Mouse (Mus musculus): Measurements from ENCODE around the gene Rhd. TPM values are rescaled to one million over a fixed set of nuclear protein-coding genes. Genes with fewer than 3 reads are reported as not detected.
A peak's percentile ranks its signal among the peaks of the same experiment; 100 is the strongest.

Gene Rhd
- polyA plus RNA-seq, 2 experiments = 260 to 576 TPM

- no peak overlapping the region; a peak in 1 of 4 replicates for H3K4me3 ChIP-seq (ENCODE audit: insufficient read depth in 1 of 2, low read depth in 2 of 2, low read length in 2 of 2)
- H3K4me2 ChIP-seq (ENCODE audit: low read depth) = peak overlapping the region; percentile 48
- no peak for TF ChIP-seq CTCF (IDR thresholded peaks at IDR 0.05; ENCODE audit: low read depth)
- TF ChIP-seq EP300 (IDR thresholded peaks at IDR 0.05; ENCODE audit: low read depth) = no peak
- peaks cover 36 to 46% of the 10 kb centered on the region in 2 experiments for H3K4me1 ChIP-seq (replicated peaks; ENCODE audit: control insufficient read depth in 2 of 2, insufficient read depth in 2 of 2, low read length in 1 of 2)
- H3K9me3 ChIP-seq (ENCODE audit: control insufficient read depth, low read length) = no peaks in the 10 kb centered on the region
- WGBS (ENCODE audit: insufficient replicate concordance) = 62% methylated on average over 2 of the region's 2 CpGs
- no peak for DNase-seq (ENCODE audit: low read depth in 3 of 3, low spot score in 3 of 3)
- H3K9ac ChIP-seq (replicated peaks) = peak overlapping the region; percentile 28; the same call in 1 of the 2 replicates
- peak overlapping the region; percentile 70 for H3K27ac ChIP-seq
- ATAC-seq (ENCODE audit: insufficient read depth) = no peak
- no peaks in the 10 kb centered on the region for H3K27me3 ChIP-seq (ENCODE audit: control insufficient read depth, insufficient read depth, low read length)
- peaks cover 73% of the 10 kb centered on the region for H3K36me3 ChIP-seq (replicated peaks; ENCODE audit: control insufficient read depth, insufficient read depth, low read depth)
Measured at GRCm38 (mm10) chr4:134871950-134872349, 7.6 kb downstream of the Rhd start.

GRCm38 (mm10) chr4:134876171-134876570 lies 11.8 kb downstream of the Rhd start:
- Histone ChIP-seq H3K36me3 (replicated peaks; ENCODE audit: control insufficient read depth, insufficient read depth, low read depth) (peaks cover 86% of the 10 kb centered on the region), H3K4me3 (ENCODE audit: insufficient read depth in 1 of 2, low read depth in 2 of 2, low read length in 2 of 2) (no peak overlapping the region), H3K9me3 (ENCODE audit: control insufficient read depth, low read length) (no peaks in the 10 kb centered on the region), H3K4me2 (ENCODE audit: low read depth) (no peak overlapping the region), H3K27ac (no peak overlapping the region), H3K4me1 (replicated peaks; ENCODE audit: control insufficient read depth in 2 of 2, insufficient read depth in 2 of 2, low read length in 1 of 2) (peaks cover 7 to 17% of the 10 kb centered on the region in 2 experiments), H3K9ac (replicated peaks) (no peak overlapping the region), H3K27me3 (ENCODE audit: control insufficient read depth, insufficient read depth, low read length) (no peaks in the 10 kb centered on the region)
- DNase-seq (ENCODE audit: low read depth in 3 of 3, low spot score in 3 of 3) = no peak
- TF ChIP-seq CTCF (IDR thresholded peaks at IDR 0.05; ENCODE audit: low read depth) (no peak), EP300 (IDR thresholded peaks at IDR 0.05; ENCODE audit: low read depth) (no peak)
- WGBS (ENCODE audit: insufficient replicate concordance) = 88% methylated on average over 9 of the region's 9 CpGs
- no peak for ATAC-seq (ENCODE audit: insufficient read depth)

GRCm38 (mm10) chr4:134879410-134879981 lies 15.2 kb downstream of the Rhd start:
- Histone ChIP-seq H3K4me1 (replicated peaks; ENCODE audit: control insufficient read depth in 2 of 2, insufficient read depth in 2 of 2, low read length in 1 of 2) (peaks cover 0 to 5% of the 10 kb centered on the region in 2 experiments; a peak in 1 of 4 replicates), H3K9ac (replicated peaks) (no peak overlapping the region), H3K27me3 (ENCODE audit: control insufficient read depth, insufficient read depth, low read length) (no peaks in the 10 kb centered on the region), H3K36me3 (replicated peaks; ENCODE audit: control insufficient read depth, insufficient read depth, low read depth) (peaks cover 94% of the 10 kb centered on the region), H3K4me2 (ENCODE audit: low read depth) (peak overlapping the region; percentile 40), H3K9me3 (ENCODE audit: control insufficient read depth, low read length) (no peaks in the 10 kb centered on the region), H3K4me3 (ENCODE audit: insufficient read depth in 1 of 2, low read depth in 2 of 2, low read length in 2 of 2) (peak overlapping the region; percentile 3 to 32; a peak in 3 of 4 replicates), H3K27ac (no peak overlapping the region)
- TF ChIP-seq EP300 (IDR thresholded peaks at IDR 0.05; ENCODE audit: low read depth) (no peak), CTCF (IDR thresholded peaks at IDR 0.05; ENCODE audit: low read depth) (peak; percentile 85)
- no peak for DNase-seq (ENCODE audit: low read depth in 3 of 3, low spot score in 3 of 3)
- ATAC-seq (ENCODE audit: insufficient read depth) = no peak
- 12% methylated on average over 17 of the region's 17 CpGs for WGBS (ENCODE audit: insufficient replicate concordance)

GRCm38 (mm10) chr4:134880041-134880440 lies 15.7 kb downstream of the Rhd start:
- Histone ChIP-seq H3K4me3 (ENCODE audit: insufficient read depth in 1 of 2, low read depth in 2 of 2, low read length in 2 of 2) (no peak overlapping the region; a peak in 1 of 4 replicates), H3K4me1 (replicated peaks; ENCODE audit: control insufficient read depth in 2 of 2, insufficient read depth in 2 of 2, low read length in 1 of 2) (peaks cover 0 to 5% of the 10 kb centered on the region in 2 experiments; a peak in 1 of 4 replicates), H3K27ac (no peak overlapping the region), H3K9ac (replicated peaks) (no peak overlapping the region), H3K4me2 (ENCODE audit: low read depth) (no peak overlapping the region; the same call in 1 of the 2 replicates), H3K36me3 (replicated peaks; ENCODE audit: control insufficient read depth, insufficient read depth, low read depth) (peaks cover 94% of the 10 kb centered on the region), H3K9me3 (ENCODE audit: control insufficient read depth, low read length) (no peaks in the 10 kb centered on the region), H3K27me3 (ENCODE audit: control insufficient read depth, insufficient read depth, low read length) (no peaks in the 10 kb centered on the region)
- ATAC-seq (ENCODE audit: insufficient read depth) (no peak), DNase-seq (ENCODE audit: low read depth in 3 of 3, low spot score in 3 of 3) (no peak)
- 45% methylated on average over 6 of the region's 6 CpGs for WGBS (ENCODE audit: insufficient replicate concordance)
- TF ChIP-seq CTCF (IDR thresholded peaks at IDR 0.05; ENCODE audit: low read depth) (peak; percentile 80), EP300 (IDR thresholded peaks at IDR 0.05; ENCODE audit: low read depth) (no peak)

- H3K9me3 ChIP-seq (ENCODE audit: control insufficient read depth, low read length) = no peaks in the 10 kb centered on the region
- peak; percentile 43 for ATAC-seq (ENCODE audit: insufficient read depth)
- H3K27me3 ChIP-seq (ENCODE audit: control insufficient read depth, insufficient read depth, low read length) = no peaks in the 10 kb centered on the region
- peaks cover 97% of the 10 kb centered on the region for H3K36me3 ChIP-seq (replicated peaks; ENCODE audit: control insufficient read depth, insufficient read depth, low read depth)
- H3K9ac ChIP-seq (replicated peaks) = no peak overlapping the region
- WGBS (ENCODE audit: insufficient replicate concordance) = 32% methylated on average over 7 of the region's 7 CpGs
- H3K4me1 ChIP-seq (replicated peaks; ENCODE audit: control insufficient read depth in 2 of 2, insufficient read depth in 2 of 2, low read length in 1 of 2) = 0 out of 4 replicates have a peak, but pooled peaks cover 0 to 2% of the 10 kb centered on the region in 2 experiments
- no peak overlapping the region for H3K27ac ChIP-seq
- TF ChIP-seq EP300 (IDR thresholded peaks at IDR 0.05; ENCODE audit: low read depth) (no peak), CTCF (IDR thresholded peaks at IDR 0.05; ENCODE audit: low read depth) (peak; percentile 91)
- no peak overlapping the region for H3K4me3 ChIP-seq (ENCODE audit: insufficient read depth in 1 of 2, low read depth in 2 of 2, low read length in 2 of 2)
- DNase-seq (ENCODE audit: low read depth in 3 of 3, low spot score in 3 of 3) = no peak
- H3K4me2 ChIP-seq (ENCODE audit: low read depth) = no peak overlapping the region
Measured at GRCm38 (mm10) chr4:134883266-134883665, 18.9 kb downstream of the Rhd start.
